Comparison of ENCODE assay signal across 8 mouse cellular contexts in the genomic region with DNA sequence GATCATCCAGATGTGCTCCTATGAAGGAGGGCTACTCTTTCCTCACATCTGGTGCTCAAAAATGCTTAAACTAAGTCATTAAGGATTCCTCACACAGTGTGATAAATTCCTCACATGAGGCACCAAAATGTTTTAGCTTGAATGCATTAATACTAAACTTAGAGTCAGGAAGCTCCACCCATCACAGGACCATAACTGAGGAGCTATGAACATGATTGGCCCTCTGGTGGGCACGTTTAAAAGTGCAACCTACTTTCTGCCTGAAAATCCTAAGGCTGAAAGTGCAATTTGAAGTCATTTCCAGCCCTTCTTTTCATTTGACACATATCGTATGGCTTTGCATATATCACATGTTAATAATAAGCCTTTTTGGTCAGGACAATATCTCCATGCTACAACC.
DNase-seq lines count a peak whose midpoint lies in the region; ATAC-seq lines count a peak whose summit lies in the region.

No protein-coding gene starts in this region.

- no peaks in the 10 kb centered on the region for H3K9me3 ChIP-seq in heart, embryonic 11.5 days (replicated peaks; ENCODE audit: control insufficient read depth, low read length)

- peaks cover 4% of the 10 kb centered on the region; the same call in 1 of the 2 replicates for H3K4me1 ChIP-seq in heart, embryonic 11.5 days (ENCODE audit: control insufficient read depth, insufficient read depth, low read length)

- no peak for ATAC-seq in heart, embryonic 11.5 days (replicated peaks; ENCODE audit: insufficient number of reproducible peaks, low FRiP score, low TSS enrichment)

- 33% methylated on average over 2 of the region's 2 CpGs for WGBS in heart, embryonic 11.5 days (ENCODE audit: insufficient replicate concordance)

- no peaks in the 10 kb centered on the region for H3K36me3 ChIP-seq in heart, embryonic 11.5 days (ENCODE audit: control insufficient read depth, insufficient read depth, low read length)

- no peak overlapping the region for H3K4me3 ChIP-seq in heart, embryonic 11.5 days (ENCODE audit: low read depth, low read length)

- no peak overlapping the region for H3K27ac ChIP-seq in heart, embryonic 11.5 days (ENCODE audit: low read depth, low read length)

- H3K27me3 ChIP-seq in heart, embryonic 11.5 days (ENCODE audit: control insufficient read depth, insufficient read depth, low read length), result no peaks in the 10 kb centered on the region

- peak; percentile 38 for DNase-seq in heart, adult 8-10 months (ENCODE audit: low spot score)
- DNase-seq in testis, postnatal 10 days (ENCODE audit: low spot score), result peak; percentile 67
- DNase-seq in testis, postnatal 14 days (ENCODE audit: low spot score), result no peak
- DNase-seq in c-Kit-positive CD71-positive TER-119-positive erythroid progenitor cells, embryonic 14.5 days (ENCODE audit: low spot score), result peak; percentile 26
- DNase-seq in kidney, postnatal 25 days, result peak; percentile 43 to 71
- peak; percentile 14 to 47 for DNase-seq in natural killer cell, adult 2 months (ENCODE audit: low spot score in 2 of 2)
- no peak for DNase-seq in MN1 (ENCODE audit: low spot score)

- H3K4me2 ChIP-seq in heart, embryonic 11.5 days, result no peak overlapping the region

- no peak overlapping the region for H3K9ac ChIP-seq in heart, embryonic 11.5 days (ENCODE audit: low read depth, low read length)

Comparison
In these comparisons a context has a peak if more than half of its experiments do, and no peak if none do; other contexts are left out.
1. DNase-seq: peak in heart, adult 8-10 months (single experiment), testis, postnatal 10 days (single experiment), c-Kit-positive CD71-positive TER-119-positive erythroid progenitor cells, embryonic 14.5 days (single experiment), kidney, postnatal 25 days (2 of 2) and natural killer cell, adult 2 months (2 of 2); none in testis, postnatal 14 days (single experiment) and MN1 (single experiment).